Mouse (Mus musculus): ENCODE measurements at regions not wholly inside any gene's neighbourhood (a gene's known extent, or its start where the extent isn't known, plus 50 kb on each side); places are given as distances from the start of the nearest gene placed in this dataset.

DNA sequence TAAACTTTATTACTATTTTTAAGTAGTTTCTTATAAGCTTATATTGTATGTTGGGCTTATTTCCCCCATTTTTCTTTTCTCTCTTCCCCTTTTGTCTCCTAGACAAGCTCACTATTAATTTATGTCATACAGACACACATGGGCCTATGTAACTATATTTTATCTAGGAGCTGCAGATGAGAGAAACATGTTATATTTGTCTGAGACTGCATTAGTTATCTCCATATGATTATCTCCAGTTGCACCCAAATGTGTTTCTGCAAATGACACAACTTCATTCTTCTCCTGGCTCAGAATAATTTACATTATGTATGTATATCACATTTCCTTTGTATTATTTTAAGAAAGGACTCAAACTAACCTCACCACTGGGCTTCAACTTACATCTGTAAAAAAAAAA lies 501.3 kb downstream of the Olfm4 start:
- no peak for ATAC-seq (ENCODE audit: insufficient number of reproducible peaks, insufficient read depth, low FRiP score, low TSS enrichment, low read depth)
- Histone ChIP-seq H3K4me1 (replicated peaks) (no peaks in the 10 kb centered on the region), H3K9me3 (no peaks in the 10 kb centered on the region), H3K36me3 (no peaks in the 10 kb centered on the region), H3K27ac (no peak overlapping the region), H3K27me3 (no peaks in the 10 kb centered on the region), H3K4me3 (replicated peaks) (no peak overlapping the region), H3K4me2 (no peak overlapping the region), H3K9ac (replicated peaks) (no peak overlapping the region)

GRCm38 (mm10) chr14:80486605-80487004 lies 502.7 kb downstream of the Olfm4 start:
- Histone ChIP-seq H3K9ac (replicated peaks) (no peak overlapping the region), H3K27me3 (no peaks in the 10 kb centered on the region), H3K9me3 (no peaks in the 10 kb centered on the region), H3K4me2 (no peak overlapping the region), H3K4me1 (replicated peaks) (no peaks in the 10 kb centered on the region), H3K36me3 (no peaks in the 10 kb centered on the region), H3K27ac (no peak overlapping the region), H3K4me3 (replicated peaks) (no peak overlapping the region)
- ATAC-seq (ENCODE audit: insufficient number of reproducible peaks, insufficient read depth, low FRiP score, low TSS enrichment, low read depth) = no peak
- WGBS = 84% methylated on average over 6 of the region's 6 CpGs

DNA sequence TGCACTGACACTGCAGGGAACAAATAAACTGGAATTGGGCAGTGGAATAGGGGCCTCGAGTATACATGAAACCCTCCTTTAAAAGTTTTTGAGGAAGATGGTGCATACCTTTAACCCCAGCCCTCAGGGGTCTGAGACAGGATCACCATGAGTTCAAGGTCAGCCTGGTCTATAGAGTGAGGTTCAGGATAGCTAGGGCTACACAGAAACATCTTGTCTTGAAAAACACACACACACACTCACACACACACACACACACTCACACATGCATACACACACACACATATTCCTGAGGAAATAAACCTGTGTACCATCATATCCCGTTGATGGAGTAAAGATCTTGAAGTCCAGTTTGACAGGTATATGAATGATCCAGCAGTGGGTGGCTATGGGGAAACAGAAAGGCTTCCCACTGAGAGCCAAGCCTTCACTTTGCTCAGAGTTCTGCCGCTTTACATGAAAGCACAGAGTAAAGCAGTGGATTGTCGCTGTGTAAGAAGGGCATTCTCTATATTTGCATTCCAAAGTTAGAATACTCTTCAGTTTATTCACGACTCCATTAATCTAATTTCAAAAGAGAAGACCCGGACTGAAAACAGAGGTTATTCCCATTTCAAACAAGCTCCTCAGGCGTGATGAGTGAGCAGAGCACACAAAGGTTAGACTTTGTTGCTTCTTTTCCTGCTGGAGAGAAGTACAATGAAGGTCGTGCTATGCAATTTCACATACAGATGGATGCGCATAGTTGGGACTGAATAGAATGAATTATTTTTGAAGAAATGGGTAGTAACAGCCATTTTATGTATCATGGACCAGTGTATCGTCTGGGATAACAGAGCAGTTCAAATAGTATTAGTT lies 508.4 kb downstream of the Olfm4 start:
- H3K9ac ChIP-seq (replicated peaks) = no peak overlapping the region
- H3K27ac ChIP-seq = no peak overlapping the region
- ATAC-seq (ENCODE audit: insufficient number of reproducible peaks, insufficient read depth, low FRiP score, low TSS enrichment, low read depth) = no peak
- no peak overlapping the region for H3K4me3 ChIP-seq (replicated peaks)
- H3K9me3 ChIP-seq = no peaks in the 10 kb centered on the region
- 86% methylated on average over 10 of the region's 10 CpGs for WGBS
- no peaks in the 10 kb centered on the region for H3K36me3 ChIP-seq
- H3K4me2 ChIP-seq = no peak overlapping the region
- no peaks in the 10 kb centered on the region for H3K4me1 ChIP-seq (replicated peaks)
- no peaks in the 10 kb centered on the region for H3K27me3 ChIP-seq

GRCm38 (mm10) chr14:80492901-80493279 lies 509.0 kb downstream of the Olfm4 start:
- Histone ChIP-seq H3K27ac (no peak overlapping the region), H3K4me3 (replicated peaks) (no peak overlapping the region), H3K9ac (replicated peaks) (no peak overlapping the region), H3K4me1 (replicated peaks) (no peaks in the 10 kb centered on the region), H3K27me3 (no peaks in the 10 kb centered on the region), H3K4me2 (no peak overlapping the region), H3K36me3 (no peaks in the 10 kb centered on the region), H3K9me3 (no peaks in the 10 kb centered on the region)
- WGBS = 71% methylated on average over 4 of the region's 4 CpGs
- ATAC-seq (ENCODE audit: insufficient number of reproducible peaks, insufficient read depth, low FRiP score, low TSS enrichment, low read depth) = no peak

DNA sequence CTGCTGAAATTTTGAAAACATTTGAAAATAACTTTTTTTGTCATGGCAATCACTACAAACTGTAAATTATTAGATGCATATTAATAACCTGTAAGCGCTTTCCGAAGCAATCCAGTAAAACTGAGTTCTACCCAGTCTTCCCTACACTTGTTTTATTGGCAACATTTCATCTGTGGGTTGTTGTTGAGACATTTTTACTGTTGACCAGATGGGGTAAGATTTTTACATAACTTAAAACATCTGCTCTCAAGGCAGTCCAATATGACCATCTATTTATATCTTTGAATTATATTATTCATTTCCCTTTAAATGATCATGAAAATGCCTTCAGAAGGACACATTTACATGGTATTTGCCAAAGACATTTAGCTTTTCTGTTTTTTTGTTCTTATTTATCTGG lies 520.5 kb downstream of the Olfm4 start:
- no peak for ATAC-seq (ENCODE audit: insufficient number of reproducible peaks, insufficient read depth, low FRiP score, low TSS enrichment, low read depth)

GRCm38 (mm10) chr14:80516626-80517025 lies 532.7 kb downstream of the Olfm4 start:
- 94% methylated on average over 2 of the region's 2 CpGs for WGBS
- Histone ChIP-seq H3K36me3 (no peaks in the 10 kb centered on the region), H3K27ac (no peak overlapping the region), H3K4me3 (replicated peaks) (no peak overlapping the region), H3K27me3 (no peaks in the 10 kb centered on the region), H3K9me3 (no peaks in the 10 kb centered on the region), H3K4me2 (no peak overlapping the region), H3K9ac (replicated peaks) (no peak overlapping the region), H3K4me1 (replicated peaks) (no peaks in the 10 kb centered on the region)
- no peak for ATAC-seq (ENCODE audit: insufficient number of reproducible peaks, insufficient read depth, low FRiP score, low TSS enrichment, low read depth)

More for the DNA sequence above, 520.5 kb downstream of the Olfm4 start:
- Histone ChIP-seq H3K4me3 (replicated peaks) (no peak overlapping the region), H3K36me3 (no peaks in the 10 kb centered on the region), H3K27me3 (no peaks in the 10 kb centered on the region), H3K9me3 (no peaks in the 10 kb centered on the region), H3K27ac (no peak overlapping the region), H3K4me1 (replicated peaks) (no peaks in the 10 kb centered on the region), H3K4me2 (no peak overlapping the region), H3K9ac (replicated peaks) (no peak overlapping the region)
- 82% methylated on average over 2 of the region's 2 CpGs for WGBS

- no peaks in the 10 kb centered on the region for H3K9me3 ChIP-seq
- no peaks in the 10 kb centered on the region for H3K27me3 ChIP-seq
- no peak for ATAC-seq (ENCODE audit: insufficient number of reproducible peaks, insufficient read depth, low FRiP score, low TSS enrichment, low read depth)
- H3K27ac ChIP-seq = no peak overlapping the region
- no peaks in the 10 kb centered on the region for H3K36me3 ChIP-seq
- no peak overlapping the region for H3K4me2 ChIP-seq
- WGBS = 90% methylated on average over 1 of the region's 1 CpGs
- no peaks in the 10 kb centered on the region for H3K4me1 ChIP-seq (replicated peaks)
- no peak overlapping the region for H3K9ac ChIP-seq (replicated peaks)
- no peak overlapping the region for H3K4me3 ChIP-seq (replicated peaks)
Measured at GRCm38 (mm10) chr14:80521216-80521615, 537.3 kb downstream of the Olfm4 start.

DNA sequence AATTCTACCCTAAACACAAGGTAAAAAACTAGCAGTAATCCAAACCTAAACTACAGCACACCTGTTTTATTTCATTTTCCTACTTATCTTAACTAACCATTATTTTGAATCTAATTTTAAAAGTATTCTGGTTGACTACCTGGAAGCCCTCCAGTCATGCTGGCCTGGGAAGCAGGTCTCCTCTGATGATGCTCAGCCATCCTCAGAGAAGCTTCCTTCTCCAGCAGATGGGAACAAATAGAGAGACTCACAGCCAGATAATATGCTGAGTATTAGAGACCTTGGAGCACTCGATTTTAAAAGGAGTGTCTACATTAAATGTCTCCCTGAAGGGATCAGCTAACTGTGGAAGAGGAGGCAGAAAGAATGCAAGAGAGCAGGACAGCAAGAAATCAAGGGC lies 537.8 kb downstream of the Olfm4 start:
- H3K27ac ChIP-seq = no peak overlapping the region
- no peak for ATAC-seq (ENCODE audit: insufficient number of reproducible peaks, insufficient read depth, low FRiP score, low TSS enrichment, low read depth)
- no peaks in the 10 kb centered on the region for H3K36me3 ChIP-seq
- H3K27me3 ChIP-seq = no peaks in the 10 kb centered on the region
- no peaks in the 10 kb centered on the region for H3K9me3 ChIP-seq
- no peak overlapping the region for H3K4me3 ChIP-seq (replicated peaks)
- 79% methylated on average over 1 of the region's 1 CpGs for WGBS
- no peak overlapping the region for H3K9ac ChIP-seq (replicated peaks)
- no peak overlapping the region for H3K4me2 ChIP-seq
- H3K4me1 ChIP-seq (replicated peaks) = no peaks in the 10 kb centered on the region

DNA sequence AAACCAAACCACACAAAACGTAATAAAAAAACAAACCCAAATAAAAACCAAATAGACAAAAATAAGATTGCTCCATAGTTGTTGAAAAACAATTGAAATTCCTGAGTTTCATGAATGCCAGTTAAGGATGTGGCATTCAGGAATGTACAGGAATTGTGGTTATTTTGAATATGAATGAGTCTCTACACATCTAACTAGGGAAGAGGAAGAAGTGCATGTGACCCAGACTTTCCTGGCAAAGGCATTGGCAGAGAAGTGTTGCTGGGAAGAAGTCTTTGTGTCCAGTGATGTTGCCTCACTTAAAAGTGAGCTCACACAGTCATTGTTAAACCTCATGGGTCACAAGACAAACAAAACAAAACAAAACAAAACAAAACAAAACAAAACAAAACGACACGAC lies 538.7 kb downstream of the Olfm4 start:
- Histone ChIP-seq H3K9me3 (no peaks in the 10 kb centered on the region), H3K4me2 (no peak overlapping the region), H3K4me1 (replicated peaks) (no peaks in the 10 kb centered on the region), H3K36me3 (no peaks in the 10 kb centered on the region), H3K27ac (no peak overlapping the region), H3K9ac (replicated peaks) (no peak overlapping the region), H3K27me3 (no peaks in the 10 kb centered on the region), H3K4me3 (replicated peaks) (no peak overlapping the region)
- WGBS = 85% methylated on average over 3 of the region's 3 CpGs
- ATAC-seq (ENCODE audit: insufficient number of reproducible peaks, insufficient read depth, low FRiP score, low TSS enrichment, low read depth) = no peak

- WGBS = 79% methylated on average over 9 of the region's 9 CpGs
- Histone ChIP-seq H3K27ac (no peak overlapping the region), H3K27me3 (no peaks in the 10 kb centered on the region), H3K9me3 (no peaks in the 10 kb centered on the region), H3K4me3 (replicated peaks) (no peak overlapping the region), H3K4me1 (replicated peaks) (no peaks in the 10 kb centered on the region), H3K36me3 (no peaks in the 10 kb centered on the region), H3K9ac (replicated peaks) (no peak overlapping the region), H3K4me2 (no peak overlapping the region)
- ATAC-seq (ENCODE audit: insufficient number of reproducible peaks, insufficient read depth, low FRiP score, low TSS enrichment, low read depth) = no peak
Measured at GRCm38 (mm10) chr14:80528419-80529028, 544.6 kb downstream of the Olfm4 start.

GRCm38 (mm10) chr14:80536044-80536745 lies 552.3 kb downstream of the Olfm4 start:
- Histone ChIP-seq H3K4me3 (replicated peaks) (no peak overlapping the region), H3K36me3 (no peaks in the 10 kb centered on the region), H3K9ac (replicated peaks) (no peak overlapping the region), H3K27ac (no peak overlapping the region), H3K4me1 (replicated peaks) (no peaks in the 10 kb centered on the region), H3K27me3 (no peaks in the 10 kb centered on the region), H3K4me2 (no peak overlapping the region), H3K9me3 (no peaks in the 10 kb centered on the region)
- no peak for ATAC-seq (ENCODE audit: insufficient number of reproducible peaks, insufficient read depth, low FRiP score, low TSS enrichment, low read depth)
- WGBS = 42% methylated on average over 7 of the region's 7 CpGs

Measured in limb, embryonic 12.5 days (tissue).